Mouse (Mus musculus) cerebellum, postnatal 36 days (tissue): ENCODE data around the gene Cma2.
"Not testable (repeated sequence)": the region's sequence is repeated elsewhere in the genome, so short reads cannot be mapped to it uniquely, and the experiment has no call there.

Experiments used
- DNase-seq, 2 experiments: peaks; one replicate each; pipeline ENCODE4 v3.0.0; 2021 to 2022; ENCODE audit warnings: mixed read lengths in 2 of 2

Cma2 gene

GRCm38 (mm10) chr14:55950346-55951030 is at the start of gene Cma2:
Gene Cma2, plus strand, starts transcription at chr14:55950980.
- DNase-seq = no peak

- DNase-seq = no peak
These were observed 45.3 kb upstream of the Cma2 start for GRCm38 (mm10) chr14:55905518-55905917.

GRCm38 (mm10) chr14:55913406-55913805 is 37.4 kb upstream of the Cma2 start:
- DNase-seq = no peak

GRCm38 (mm10) chr14:55918240-55919082 is 32.3 kb upstream of the Cma2 start:
- DNase-seq = peak; percentile 70 to 85

GRCm38 (mm10) chr14:55922475-55923232 is 28.1 kb upstream of the Cma2 start:
- no peak for DNase-seq

GRCm38 (mm10) chr14:55926847-55927246 is 23.9 kb upstream of the Cma2 start:
- DNase-seq = no peak

GRCm38 (mm10) chr14:55929263-55929997 is 21.4 kb upstream of the Cma2 start:
- DNase-seq = no peak

GRCm38 (mm10) chr14:55933586-55933985 is 17.2 kb upstream of the Cma2 start:
- no peak for DNase-seq

GRCm38 (mm10) chr14:55940070-55940800 is 10.5 kb upstream of the Cma2 start:
- DNase-seq = peak in 1 of 2 experiments; percentile 12

- DNase-seq = no peak
These were observed 7.2 kb upstream of the Cma2 start for GRCm38 (mm10) chr14:55943601-55944000.

- DNase-seq = no peak
These were observed 6.2 kb upstream of the Cma2 start, which contains the start of gene Cma1 for GRCm38 (mm10) chr14:55944575-55944974. Gene Cma1, minus strand, starts transcription at chr14:55944675.

GRCm38 (mm10) chr14:55946269-55946969 is 4.4 kb upstream of the Cma2 start:
- no peak for DNase-seq

GRCm38 (mm10) chr14:55963263-55963662 is 12.5 kb downstream of the Cma2 start:
- no peak for DNase-seq

GRCm38 (mm10) chr14:55963900-55964299 is 13.1 kb downstream of the Cma2 start:
- DNase-seq = not testable (repeated sequence)

GRCm38 (mm10) chr14:55987464-55987863 is 36.7 kb downstream of the Cma2 start:
- DNase-seq = not testable (repeated sequence)

- no peak for DNase-seq
These were observed 62.4 kb downstream of the Cma2 start for GRCm38 (mm10) chr14:56013147-56013546.

GRCm38 (mm10) chr14:56013924-56014323 is 63.1 kb downstream of the Cma2 start:
- no peak for DNase-seq

GRCm38 (mm10) chr14:56017671-56018070 is 66.9 kb downstream of the Cma2 start, which contains the start of gene Mcpt1:
Gene Mcpt1, plus strand, starts transcription at chr14:56017971.
- not testable (repeated sequence) for DNase-seq

GRCm38 (mm10) chr14:56019446-56019845 is 68.7 kb downstream of the Cma2 start:
- no peak for DNase-seq

GRCm38 (mm10) chr14:56021305-56021704 is 70.5 kb downstream of the Cma2 start:
- DNase-seq = not testable (repeated sequence)
